Comparison of ENCODE assay signal across 28 mouse cellular contexts in the genomic region with DNA sequence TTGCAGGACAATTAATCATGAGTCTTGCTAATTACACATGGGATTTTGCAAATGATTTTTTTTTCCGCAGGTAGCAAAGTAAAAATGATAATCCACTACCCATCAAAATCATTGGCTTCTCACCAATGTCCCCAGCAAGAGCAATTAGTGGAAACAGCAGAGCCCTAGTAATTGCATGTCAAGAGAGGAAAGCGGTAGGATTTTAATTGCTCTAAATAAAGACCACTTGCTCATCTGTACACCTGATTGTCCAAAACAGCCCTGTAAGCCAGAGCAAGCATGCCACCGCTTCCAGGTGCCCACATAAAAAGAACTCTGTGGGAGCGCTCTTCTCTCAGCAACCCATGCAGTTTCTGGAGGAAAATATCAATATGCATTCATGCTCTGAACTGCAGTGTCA.
DNase-seq lines count a peak whose midpoint lies in the region; ATAC-seq lines count a peak whose summit lies in the region.
"Had no signal": no experiment of that assay in that cellular context is flagged by ENCODE, and none has a peak within 500 bp of the region (broad histone marks: within the 10 kb centered on the region; RNA-seq: fewer than 3 reads in every experiment).

No protein-coding gene starts in this region.

- intact Hi-C loops in left cerebral cortex, postnatal 10 days (cut with DNase I) = no loop called here

- WGBS in hindbrain, embryonic 14.5 days = 53% methylated on average over 4 of the region's 4 CpGs
- WGBS in hindbrain, embryonic 12.5 days = 72% methylated on average over 4 of the region's 4 CpGs
- WGBS in forebrain, embryonic 14.5 days = 32% methylated on average over 4 of the region's 4 CpGs
- 59% methylated on average over 4 of the region's 4 CpGs for WGBS in midbrain, embryonic 14.5 days

- no peak overlapping the region for H3K4me2 ChIP-seq in hindbrain, embryonic 14.5 days (replicated peaks)
- H3K4me2 ChIP-seq in hindbrain, embryonic 12.5 days (replicated peaks) = no peak overlapping the region
- H3K4me2 ChIP-seq in forebrain, embryonic 14.5 days (ENCODE audit: low read length) = no peak overlapping the region
- no peak overlapping the region for H3K4me2 ChIP-seq in midbrain, embryonic 14.5 days (ENCODE audit: low read length)
- H3K4me2 ChIP-seq: embryonic facial prominence, embryonic 13.5 days; heart, embryonic 15.5 days; limb, embryonic 12.5 days; liver, embryonic 11.5 days had no signal

- no peak overlapping the region for H3K4me3 ChIP-seq in hindbrain, embryonic 14.5 days (replicated peaks; ENCODE audit: low read length)
- no peak overlapping the region for H3K4me3 ChIP-seq in hindbrain, embryonic 12.5 days
- no peak overlapping the region for H3K4me3 ChIP-seq in forebrain, embryonic 14.5 days (ENCODE audit: low read depth, low read length)
- no peak overlapping the region for H3K4me3 ChIP-seq in midbrain, embryonic 14.5 days (replicated peaks; ENCODE audit: low read depth, low read length)
- H3K4me3 ChIP-seq: embryonic facial prominence, embryonic 13.5 days; erythroblast, embryonic 14.5 days; gastrocnemius, adult 2 months; heart, embryonic 15.5 days; limb, embryonic 12.5 days had no signal

- ATAC-seq in hindbrain, embryonic 14.5 days (ENCODE audit: low FRiP score) = peak; percentile 43; the same call in 1 of the 2 replicates
- ATAC-seq in hindbrain, embryonic 12.5 days (ENCODE audit: low FRiP score) = no peak
- no peak; the same call in 1 of the 2 replicates for ATAC-seq in forebrain, embryonic 14.5 days
- peak; percentile 46; the same call in 1 of the 2 replicates for ATAC-seq in midbrain, embryonic 14.5 days (ENCODE audit: low FRiP score, low TSS enrichment)
- ATAC-seq: liver, postnatal 0 days; lung, postnatal 0 days; Patski had no signal

- no peaks in the 10 kb centered on the region for H3K36me3 ChIP-seq in hindbrain, embryonic 14.5 days (replicated peaks; ENCODE audit: control insufficient read depth, insufficient read depth)
- H3K36me3 ChIP-seq in hindbrain, embryonic 12.5 days = no peaks in the 10 kb centered on the region
- no peaks in the 10 kb centered on the region for H3K36me3 ChIP-seq in forebrain, embryonic 14.5 days (ENCODE audit: control insufficient read depth, insufficient read depth, low read length)
- no peaks in the 10 kb centered on the region for H3K36me3 ChIP-seq in midbrain, embryonic 14.5 days (ENCODE audit: control insufficient read depth, insufficient read depth, low read length)
- H3K36me3 ChIP-seq: embryonic facial prominence, embryonic 13.5 days; G1E; heart, embryonic 15.5 days; limb, embryonic 12.5 days had no signal

- peak; percentile 49 for DNase-seq in hindbrain, embryonic 14.5 days (ENCODE audit: low spot score)
- peak; percentile 12 for DNase-seq in brain, adult 2 months (ENCODE audit: low read depth, low spot score)
- DNase-seq in forebrain, embryonic 14.5 days (ENCODE audit: low spot score) = peak; percentile 65
- DNase-seq in midbrain, embryonic 14.5 days = peak; percentile 56
- no peak for DNase-seq in left cerebral cortex, postnatal 10 days (ENCODE audit: extremely low spot score in 1 of 2, low spot score in 2 of 2)
- DNase-seq in lung, postnatal 10 days = no peak
- DNase-seq: adrenal gland, adult 8-10 months; B cell, adult 2 months; cerebellum, adult 8-10 months; cerebellum, postnatal 36 days; embryo, embryonic 11 days; gastrocnemius, adult 2 months; heart, postnatal 36 days; kidney, adult 2 months; liver, postnatal 0 days; thymus, adult 18-20 months; thymus, postnatal 36 days had no signal

- H3K27me3 ChIP-seq in hindbrain, embryonic 14.5 days (ENCODE audit: control insufficient read depth, insufficient read depth, low read length) = no peaks in the 10 kb centered on the region
- no peaks in the 10 kb centered on the region for H3K27me3 ChIP-seq in hindbrain, embryonic 12.5 days
- no peaks in the 10 kb centered on the region for H3K27me3 ChIP-seq in forebrain, embryonic 14.5 days (replicated peaks; ENCODE audit: control insufficient read depth, insufficient read depth, low read length)
- H3K27me3 ChIP-seq in midbrain, embryonic 14.5 days (ENCODE audit: control insufficient read depth, insufficient read depth, low read length) = no peaks in the 10 kb centered on the region
- H3K27me3 ChIP-seq: CH12.LX; embryonic facial prominence, embryonic 13.5 days; heart, embryonic 15.5 days; limb, embryonic 12.5 days; Patski had no signal

- peak overlapping the region; percentile 65 for H3K27ac ChIP-seq in hindbrain, embryonic 14.5 days
- H3K27ac ChIP-seq in hindbrain, embryonic 12.5 days = no peak overlapping the region
- H3K27ac ChIP-seq in forebrain, embryonic 14.5 days (ENCODE audit: low read depth, low read length) = no peak overlapping the region
- peak overlapping the region; percentile 52 for H3K27ac ChIP-seq in midbrain, embryonic 14.5 days (replicated peaks; ENCODE audit: low read depth, low read length)
- H3K27ac ChIP-seq: embryonic facial prominence, embryonic 13.5 days; gastrocnemius, adult 2 months; heart, embryonic 15.5 days; kidney, postnatal 0 days; limb, embryonic 12.5 days had no signal

- no peaks in the 10 kb centered on the region for H3K9me3 ChIP-seq in hindbrain, embryonic 14.5 days (ENCODE audit: control insufficient read depth, low read length)
- H3K9me3 ChIP-seq in hindbrain, embryonic 12.5 days (replicated peaks) = no peaks in the 10 kb centered on the region
- H3K9me3 ChIP-seq in forebrain, embryonic 14.5 days (replicated peaks; ENCODE audit: control insufficient read depth, low read length) = no peaks in the 10 kb centered on the region
- H3K9me3 ChIP-seq in midbrain, embryonic 14.5 days (ENCODE audit: control insufficient read depth, low read length) = no peaks in the 10 kb centered on the region
- H3K9me3 ChIP-seq: embryonic facial prominence, embryonic 13.5 days; G1E; heart, embryonic 15.5 days; limb, embryonic 12.5 days had no signal

- peaks cover 9% of the 10 kb centered on the region for H3K4me1 ChIP-seq in hindbrain, embryonic 14.5 days (replicated peaks; ENCODE audit: control insufficient read depth, insufficient read depth, low read length)
- peaks cover 6% of the 10 kb centered on the region; the same call in 1 of the 2 replicates for H3K4me1 ChIP-seq in hindbrain, embryonic 12.5 days
- H3K4me1 ChIP-seq in forebrain, embryonic 14.5 days (ENCODE audit: control insufficient read depth, insufficient read depth, low read length) = peaks cover 5% of the 10 kb centered on the region; the same call in 1 of the 2 replicates
- no peaks in the 10 kb centered on the region for H3K4me1 ChIP-seq in midbrain, embryonic 14.5 days (ENCODE audit: control insufficient read depth, insufficient read depth, low read length)
- H3K4me1 ChIP-seq: embryonic facial prominence, embryonic 13.5 days; heart, embryonic 15.5 days had no signal

- no peak overlapping the region for H3K9ac ChIP-seq in hindbrain, embryonic 14.5 days
- H3K9ac ChIP-seq in hindbrain, embryonic 12.5 days = no peak overlapping the region
- no peak overlapping the region for H3K9ac ChIP-seq in forebrain, embryonic 14.5 days (ENCODE audit: low read length)
- H3K9ac ChIP-seq in midbrain, embryonic 14.5 days (replicated peaks; ENCODE audit: low read length) = no peak overlapping the region
- H3K9ac ChIP-seq: embryonic facial prominence, embryonic 13.5 days; heart, embryonic 15.5 days; limb, embryonic 12.5 days; liver, postnatal 0 days had no signal

Comparison
In these comparisons a context has a peak if more than half of its experiments do, and no peak if none do; other contexts are left out.
1. ATAC-seq: peak in hindbrain, embryonic 14.5 days (single experiment) and midbrain, embryonic 14.5 days (single experiment); none in hindbrain, embryonic 12.5 days (single experiment) and forebrain, embryonic 14.5 days (single experiment).
2. H3K27ac ChIP-seq: peak in hindbrain, embryonic 14.5 days (single experiment) and midbrain, embryonic 14.5 days (single experiment); none in hindbrain, embryonic 12.5 days (single experiment) and forebrain, embryonic 14.5 days (single experiment).
3. DNase-seq: peak in hindbrain, embryonic 14.5 days (single experiment), brain, adult 2 months (single experiment), forebrain, embryonic 14.5 days (single experiment) and midbrain, embryonic 14.5 days (single experiment); none in left cerebral cortex, postnatal 10 days (0 of 2) and lung, postnatal 10 days (single experiment).